8 mouse cellular contexts compared by ENCODE assay signal in genomic region chr16:94328881-94329867, GRCm38 (mm10). TPM values are rescaled to one million over a fixed set of nuclear protein-coding genes. Genes with fewer than 3 reads are reported as not detected.
DNase-seq lines count a peak whose midpoint lies in the region; ATAC-seq and TF ChIP-seq lines count a peak whose summit lies in the region.

No protein-coding gene starts in this region.

- no peak for ATAC-seq in heart, embryonic 15.5 days (replicated peaks; ENCODE audit: insufficient number of reproducible peaks, insufficient read depth, low FRiP score, low read depth)
- no peak for ATAC-seq in hindbrain, postnatal 0 days
- ATAC-seq in midbrain, embryonic 12.5 days (ENCODE audit: low FRiP score, low read depth) = peak; percentile 55

- peak overlapping the region; percentile 90 for H3K4me2 ChIP-seq in heart, embryonic 15.5 days
- H3K4me2 ChIP-seq in hindbrain, postnatal 0 days (ENCODE audit: low read depth, low read length) = peak overlapping the region; percentile 68
- peak overlapping the region; percentile 70 for H3K4me2 ChIP-seq in midbrain, embryonic 12.5 days (replicated peaks)

- 24% methylated on average over 25 of the region's 25 CpGs for WGBS in heart, embryonic 15.5 days
- 12% methylated on average over 25 of the region's 25 CpGs for WGBS in hindbrain, postnatal 0 days
- 4% methylated on average over 25 of the region's 25 CpGs for WGBS in midbrain, embryonic 12.5 days

- peaks cover 17% of the 10 kb centered on the region for H3K4me1 ChIP-seq in heart, embryonic 15.5 days (replicated peaks)
- H3K4me1 ChIP-seq in brown adipose tissue, adult 24 weeks (ENCODE audit: control insufficient read depth, insufficient read depth, insufficient read length, low read length) = no peaks in the 10 kb centered on the region
- H3K4me1 ChIP-seq in hindbrain, postnatal 0 days (ENCODE audit: insufficient read depth, low read length) = peaks cover 3% of the 10 kb centered on the region; the same call in 1 of the 2 replicates
- H3K4me1 ChIP-seq in midbrain, embryonic 12.5 days = peaks cover 28% of the 10 kb centered on the region

- no peak for TF ChIP-seq CTCF in hindbrain, postnatal 0 days (IDR thresholded peaks at IDR 0.05; ENCODE audit: low read depth)
- no peak for TF ChIP-seq CTCF in left cerebral cortex, adult 2 months (IDR thresholded peaks at IDR 0.05)

- H3K9me3 ChIP-seq in heart, embryonic 15.5 days (replicated peaks) = no peaks in the 10 kb centered on the region
- H3K9me3 ChIP-seq in hindbrain, postnatal 0 days (ENCODE audit: low read length) = no peaks in the 10 kb centered on the region
- H3K9me3 ChIP-seq in midbrain, embryonic 12.5 days = no peaks in the 10 kb centered on the region

- no peak overlapping the region for H3K27ac ChIP-seq in heart, embryonic 15.5 days
- H3K27ac ChIP-seq in brown adipose tissue, adult 24 weeks (replicated peaks; ENCODE audit: low read depth, low read length) = peak overlapping the region; percentile 65
- no peak overlapping the region for H3K27ac ChIP-seq in hindbrain, postnatal 0 days
- peak overlapping the region; percentile 25; the same call in 1 of the 2 replicates for H3K27ac ChIP-seq in midbrain, embryonic 12.5 days (replicated peaks)
- H3K27ac ChIP-seq in left cerebral cortex, adult 2 months = no peak overlapping the region

- H3K27me3 ChIP-seq in heart, embryonic 15.5 days = 0 out of 2 replicates have a peak, but pooled peaks cover 2% of the 10 kb centered on the region
- peaks cover 9% of the 10 kb centered on the region for H3K27me3 ChIP-seq in hindbrain, postnatal 0 days (ENCODE audit: insufficient read depth, low read length)
- H3K27me3 ChIP-seq in midbrain, embryonic 12.5 days = peaks cover 49% of the 10 kb centered on the region

- H3K36me3 ChIP-seq in heart, embryonic 15.5 days = no peaks in the 10 kb centered on the region
- H3K36me3 ChIP-seq in hindbrain, postnatal 0 days (ENCODE audit: insufficient read depth, low read length) = no peaks in the 10 kb centered on the region
- H3K36me3 ChIP-seq in midbrain, embryonic 12.5 days = no peaks in the 10 kb centered on the region

- intact Hi-C loops in heart, postnatal 14 days (cut with DNase I) = no loop called here
- intact Hi-C loops in left cerebral cortex, adult 2 months (cut with DNase I) = loop anchor here (5.0 kb wide), 1 partner anchor 62 kb away; no protein-coding TSS in a partner anchor

- DNase-seq in heart, postnatal 14 days = no peak
- no peak for DNase-seq in hindbrain, postnatal 0 days (ENCODE audit: low spot score)
- no peak for DNase-seq in left cerebral cortex, adult 2 months (ENCODE audit: extremely low spot score in 1 of 2, low spot score in 2 of 2)
- DNase-seq in spleen, postnatal 36 days (ENCODE audit: low spot score in 2 of 2) = no peak
- DNase-seq in layer of hippocampus, adult 11-12 months (ENCODE audit: low spot score) = no peak

- H3K4me3 ChIP-seq in heart, embryonic 15.5 days = peak overlapping the region; percentile 70
- H3K4me3 ChIP-seq in brown adipose tissue, adult 24 weeks (ENCODE audit: insufficient read depth, low read depth, low read length) = peak overlapping the region; percentile 83
- H3K4me3 ChIP-seq in hindbrain, postnatal 0 days (ENCODE audit: low read length) = peak overlapping the region; percentile 42; the same call in 1 of the 2 replicates
- peak overlapping the region; percentile 46 for H3K4me3 ChIP-seq in midbrain, embryonic 12.5 days
- no peak overlapping the region for H3K4me3 ChIP-seq in left cerebral cortex, adult 2 months

- peak overlapping the region; percentile 59 for H3K9ac ChIP-seq in heart, embryonic 15.5 days
- no peak overlapping the region for H3K9ac ChIP-seq in hindbrain, postnatal 0 days (replicated peaks; ENCODE audit: low read length)
- H3K9ac ChIP-seq in midbrain, embryonic 12.5 days (replicated peaks) = no peak overlapping the region; the same call in 1 of the 2 replicates

RNA-seq across cellular contexts. Expression of gene Ripply3, which starts 1.0 kb away (rescaled TPM):
- 4.5 TPM in 2 replicates for polyA plus RNA-seq in heart, embryonic 15.5 days (2015; fragmentation: Nextera tagmentation; extraction: Ambion mirVana)
- total RNA-seq in heart, postnatal 14 days (2021) = 1 to 10 TPM; 3.3 to 4.0 TPM
- polyA plus RNA-seq in brown adipose tissue, adult 24 weeks (2012; ENCODE audit: insufficient read depth, insufficient read length, missing spikeins) = 1.3 and 2.5 TPM in 2 replicates
- total RNA-seq in hindbrain, postnatal 0 days (2014; rRNA removed) = 0.68 and 2.2 TPM in 2 replicates
- polyA plus RNA-seq in hindbrain, postnatal 0 days (2015; fragmentation: Nextera tagmentation; extraction: Ambion mirVana) = 0.91 and 1.0 TPM in 2 replicates
- polyA plus RNA-seq in midbrain, embryonic 12.5 days (2016; fragmentation: Nextera tagmentation; extraction: Ambion mirVana) = 3.4 and 3.9 TPM in 2 replicates
- total RNA-seq in left cerebral cortex, adult 2 months (2021) = under 1 TPM; 0.29 to 0.51 TPM

RNA-seq across cellular contexts. Expression of gene Hlcs, which starts 15.8 kb away (rescaled TPM):
- polyA plus RNA-seq in heart, embryonic 15.5 days (2015; fragmentation: Nextera tagmentation; extraction: Ambion mirVana) = 7.4 and 8.5 TPM in 2 replicates
- total RNA-seq in heart, postnatal 14 days (2021) = 1 to 10 TPM; 6.0 to 6.3 TPM
- polyA plus RNA-seq in brown adipose tissue, adult 24 weeks (2012; ENCODE audit: insufficient read depth, insufficient read length, missing spikeins) = 3.7 and 6.6 TPM in 2 replicates
- total RNA-seq in hindbrain, postnatal 0 days (2014; rRNA removed) = 8.1 and 9.4 TPM in 2 replicates
- 7.3 TPM in 2 replicates for polyA plus RNA-seq in hindbrain, postnatal 0 days (2015; fragmentation: Nextera tagmentation; extraction: Ambion mirVana)
- 12.6 and 13.3 TPM in 2 replicates for polyA plus RNA-seq in midbrain, embryonic 12.5 days (2016; fragmentation: Nextera tagmentation; extraction: Ambion mirVana)
- 10 to 100 TPM; 16.6 to 17.4 TPM for total RNA-seq in left cerebral cortex, adult 2 months (2021)

RNA-seq across cellular contexts. Expression of gene Ttc3, which starts 41.2 kb away (rescaled TPM):
- 151 and 153 TPM in 2 replicates for polyA plus RNA-seq in heart, embryonic 15.5 days (2015; fragmentation: Nextera tagmentation; extraction: Ambion mirVana)
- 10 to 100 TPM; 78.3 to 88.3 TPM for total RNA-seq in heart, postnatal 14 days (2021)
- polyA plus RNA-seq in brown adipose tissue, adult 24 weeks (2012; ENCODE audit: insufficient read depth, insufficient read length, missing spikeins) = 13.1 and 18.5 TPM in 2 replicates
- 848 and 1,018 TPM in 2 replicates for total RNA-seq in hindbrain, postnatal 0 days (2014; rRNA removed)
- polyA plus RNA-seq in hindbrain, postnatal 0 days (2015; fragmentation: Nextera tagmentation; extraction: Ambion mirVana) = 985 and 1,014 TPM in 2 replicates
- 618 and 658 TPM in 2 replicates for polyA plus RNA-seq in midbrain, embryonic 12.5 days (2016; fragmentation: Nextera tagmentation; extraction: Ambion mirVana)
- total RNA-seq in left cerebral cortex, adult 2 months (2021) = 100 to 1,000 TPM; 982 to 987 TPM

RNA-seq across cellular contexts. Expression of gene Pigp, which starts 42.5 kb away (rescaled TPM):
- polyA plus RNA-seq in heart, embryonic 15.5 days (2015; fragmentation: Nextera tagmentation; extraction: Ambion mirVana) = 96.2 and 112 TPM in 2 replicates
- total RNA-seq in heart, postnatal 14 days (2021) = 10 to 100 TPM; 70.4 to 74.2 TPM
- polyA plus RNA-seq in brown adipose tissue, adult 24 weeks (2012; ENCODE audit: insufficient read depth, insufficient read length, missing spikeins) = 88.8 and 109 TPM in 2 replicates
- total RNA-seq in hindbrain, postnatal 0 days (2014; rRNA removed) = 82.8 and 100 TPM in 2 replicates
- 139 and 155 TPM in 2 replicates for polyA plus RNA-seq in hindbrain, postnatal 0 days (2015; fragmentation: Nextera tagmentation; extraction: Ambion mirVana)
- 116 and 124 TPM in 2 replicates for polyA plus RNA-seq in midbrain, embryonic 12.5 days (2016; fragmentation: Nextera tagmentation; extraction: Ambion mirVana)
- total RNA-seq in left cerebral cortex, adult 2 months (2021) = 10 to 100 TPM; 36.9 to 40.2 TPM

Comparison
In these comparisons a context has a peak if more than half of its experiments do, and no peak if none do; other contexts are left out.
1. H3K27ac ChIP-seq: peak in brown adipose tissue, adult 24 weeks (single experiment) and midbrain, embryonic 12.5 days (single experiment); none in heart, embryonic 15.5 days (single experiment), hindbrain, postnatal 0 days (single experiment) and left cerebral cortex, adult 2 months (single experiment).
2. Peak in every context shown above with its lines, with median percentiles within 50 percentile points of each other: H3K4me2 ChIP-seq.